Mouse (Mus musculus): Measurements from ENCODE around the gene Fryl. TPM values are rescaled to one million over a fixed set of nuclear protein-coding genes. Genes with fewer than 3 reads are reported as not detected.

Gene Fryl
- polyA plus RNA-seq, 1 experiment: 69.8 TPM

GRCm38 (mm10) chr5:72994424-72994823, 262.0 kb downstream of the Fryl start:
- no peak for DNase-seq (ENCODE audit: low read depth)
- TF ChIP-seq CTCF (IDR thresholded peaks at IDR 0.05; ENCODE audit: borderline replicate concordance, extremely low read depth, insufficient read depth, insufficient read length) (no peak), POLR2A (IDR thresholded peaks at IDR 0.05; ENCODE audit: borderline replicate concordance, extremely low read depth, insufficient read depth, insufficient read length, poor library complexity, severe bottlenecking) (no peak)

- no peak for DNase-seq (ENCODE audit: low read depth)
- TF ChIP-seq CTCF (IDR thresholded peaks at IDR 0.05; ENCODE audit: borderline replicate concordance, extremely low read depth, insufficient read depth, insufficient read length) (no peak), POLR2A (IDR thresholded peaks at IDR 0.05; ENCODE audit: borderline replicate concordance, extremely low read depth, insufficient read depth, insufficient read length, poor library complexity, severe bottlenecking) (no peak)
Measured at GRCm38 (mm10) chr5:72992474-72992873, 263.9 kb downstream of the Fryl start.

- DNase-seq (ENCODE audit: low read depth): peak; percentile 48
- no peak for TF ChIP-seq POLR2A (IDR thresholded peaks at IDR 0.05; ENCODE audit: borderline replicate concordance, extremely low read depth, insufficient read depth, insufficient read length, poor library complexity, severe bottlenecking)
Measured at GRCm38 (mm10) chr5:72989756-72990155, 266.7 kb downstream of the Fryl start.

GRCm38 (mm10) chr5:72987786-72988185, 268.6 kb downstream of the Fryl start:
- TF ChIP-seq POLR2A (IDR thresholded peaks at IDR 0.05; ENCODE audit: borderline replicate concordance, extremely low read depth, insufficient read depth, insufficient read length, poor library complexity, severe bottlenecking) (no peak), CTCF (IDR thresholded peaks at IDR 0.05; ENCODE audit: borderline replicate concordance, extremely low read depth, insufficient read depth, insufficient read length) (no peak)

GRCm38 (mm10) chr5:72984091-72984490, 272.3 kb downstream of the Fryl start:
- DNase-seq (ENCODE audit: low read depth): peak; percentile 84
- no peak for TF ChIP-seq POLR2A (IDR thresholded peaks at IDR 0.05; ENCODE audit: borderline replicate concordance, extremely low read depth, insufficient read depth, insufficient read length, poor library complexity, severe bottlenecking)
- TF ChIP-seq CTCF (IDR thresholded peaks at IDR 0.05; ENCODE audit: borderline replicate concordance, extremely low read depth, insufficient read depth, insufficient read length): peak; percentile 61; the same call in 1 of the 2 replicates

More at GRCm38 (mm10) chr5:72987786-72988185, 268.6 kb downstream of the Fryl start:
- DNase-seq (ENCODE audit: low read depth): no peak

- TF ChIP-seq POLR2A (IDR thresholded peaks at IDR 0.05; ENCODE audit: borderline replicate concordance, extremely low read depth, insufficient read depth, insufficient read length, poor library complexity, severe bottlenecking) (no peak), CTCF (IDR thresholded peaks at IDR 0.05; ENCODE audit: borderline replicate concordance, extremely low read depth, insufficient read depth, insufficient read length) (no peak)
- no peak for DNase-seq (ENCODE audit: low read depth)
Measured at GRCm38 (mm10) chr5:72976539-72976938, 279.9 kb downstream of the Fryl start.

- no peak for DNase-seq (ENCODE audit: low read depth)
- TF ChIP-seq POLR2A (IDR thresholded peaks at IDR 0.05; ENCODE audit: borderline replicate concordance, extremely low read depth, insufficient read depth, insufficient read length, poor library complexity, severe bottlenecking): no peak
- no peak for TF ChIP-seq CTCF (IDR thresholded peaks at IDR 0.05; ENCODE audit: borderline replicate concordance, extremely low read depth, insufficient read depth, insufficient read length)
Measured at GRCm38 (mm10) chr5:72975996-72976395, 280.4 kb downstream of the Fryl start.

- TF ChIP-seq CTCF (IDR thresholded peaks at IDR 0.05; ENCODE audit: borderline replicate concordance, extremely low read depth, insufficient read depth, insufficient read length) (no peak), POLR2A (IDR thresholded peaks at IDR 0.05; ENCODE audit: borderline replicate concordance, extremely low read depth, insufficient read depth, insufficient read length, poor library complexity, severe bottlenecking) (no peak)
- no peak for DNase-seq (ENCODE audit: low read depth)
Measured at GRCm38 (mm10) chr5:72974602-72975001, 281.8 kb downstream of the Fryl start, which contains the start of gene Gm10135. Gene Gm10135 (minus strand): TSS chr5:72974702.

GRCm38 (mm10) chr5:72972934-72973333, 283.5 kb downstream of the Fryl start:
- no peak; the same call in 1 of the 2 replicates for TF ChIP-seq CTCF (IDR thresholded peaks at IDR 0.05; ENCODE audit: borderline replicate concordance, extremely low read depth, insufficient read depth, insufficient read length)
- no peak for TF ChIP-seq POLR2A (IDR thresholded peaks at IDR 0.05; ENCODE audit: borderline replicate concordance, extremely low read depth, insufficient read depth, insufficient read length, poor library complexity, severe bottlenecking)
- DNase-seq (ENCODE audit: low read depth): peak; percentile 58

- TF ChIP-seq POLR2A (IDR thresholded peaks at IDR 0.05; ENCODE audit: borderline replicate concordance, extremely low read depth, insufficient read depth, insufficient read length, poor library complexity, severe bottlenecking): no peak
- no peak for TF ChIP-seq CTCF (IDR thresholded peaks at IDR 0.05; ENCODE audit: borderline replicate concordance, extremely low read depth, insufficient read depth, insufficient read length)
- no peak for DNase-seq (ENCODE audit: low read depth)
Measured at GRCm38 (mm10) chr5:72972435-72972834, 284.0 kb downstream of the Fryl start.

Other genes starting within 250 kb of the Fryl start
- 20.7 and 23.6 TPM in 2 replicates for gene Slc10a4, start 249.7 kb downstream of the Fryl start, polyA plus RNA-seq (2012; rRNA removed)
- gene Ociad1, start 36.2 kb upstream of the Fryl start, polyA plus RNA-seq (2012; rRNA removed): 162 and 184 TPM in 2 replicates
- gene Ociad2, start 84.4 kb upstream of the Fryl start, polyA plus RNA-seq (2012; rRNA removed): 6.5 and 9.3 TPM in 2 replicates
- gene Cwh43, start 149.5 kb upstream of the Fryl start, polyA plus RNA-seq (2012; rRNA removed): 0.08 and 0.25 TPM in 2 replicates
- gene Dcun1d4, start 224.4 kb upstream of the Fryl start, polyA plus RNA-seq (2012; rRNA removed): 33.5 and 43.7 TPM in 2 replicates

Data from brain, embryonic 14.5 days (tissue).